Mouse (Mus musculus) limb, embryonic 11.5 days (tissue): ENCODE measurements around the gene Sipa1. TPM values are rescaled to one million over a fixed set of nuclear protein-coding genes. Genes with fewer than 3 reads are reported as not detected.
A peak's percentile ranks its signal among the peaks of the same experiment; 100 is the strongest.

Experiments used
- ATAC-seq: fragments of 200-750 bp; cut with Nextera tagmentation; 2 replicates; pipeline ENCODE4 v1.8.0; 2017; ENCODE audit warnings: low read depth; ENCODE audit not compliant: insufficient number of reproducible peaks, low FRiP score, low TSS enrichment
- DNase-seq: peaks from one replicate; pipeline ENCODE4 v3.0.0-alpha.2; 2015; ENCODE audit warnings: low spot score
- H3K27ac ChIP-seq: fragments of 300-500 bp; sonication (generic); replicated peaks from 2 replicates; pipeline ENCODE4 v1.5.1; 2014; ENCODE audit warnings: low read depth, mild to moderate bottlenecking, low read length
- H3K27me3 ChIP-seq: fragments of 300-500 bp; sonication (generic); 2 replicates; pipeline ENCODE4 v1.6.1; 2014; ENCODE audit warnings: mild to moderate bottlenecking, low read length, mixed read lengths; ENCODE audit not compliant: control insufficient read depth, insufficient read depth
- H3K36me3 ChIP-seq: fragments of 300-500 bp; sonication (generic); 2 replicates; pipeline ENCODE4 v1.6.1; 2014; ENCODE audit warnings: mild to moderate bottlenecking, low read length, moderate library complexity, mixed read lengths; ENCODE audit not compliant: control insufficient read depth, insufficient read depth
- H3K4me1 ChIP-seq: fragments of 300-500 bp; sonication (generic); 2 replicates; pipeline ENCODE4 v1.6.1; 2014; ENCODE audit warnings: low read length, mixed read lengths; ENCODE audit not compliant: control insufficient read depth, insufficient read depth
- H3K4me2 ChIP-seq: fragments of 300-500 bp; sonication (generic); 2 replicates; pipeline ENCODE4 v1.6.1; 2014; ENCODE audit warnings: low read depth, mild to moderate bottlenecking, moderate library complexity; ENCODE audit not compliant: severe bottlenecking
- H3K4me3 ChIP-seq: fragments of 300-500 bp; sonication (generic); 2 replicates; pipeline ENCODE4 v1.5.1; 2014; ENCODE audit warnings: low read depth, low read length
- H3K9ac ChIP-seq: fragments of 300-500 bp; sonication (generic); 2 replicates; pipeline ENCODE4 v1.6.1; 2014; ENCODE audit warnings: mild to moderate bottlenecking, low read length
- H3K9me3 ChIP-seq: fragments of 300-500 bp; sonication (generic); 2 replicates; pipeline ENCODE4 v1.6.1; 2016; ENCODE audit warnings: low read length; ENCODE audit not compliant: control insufficient read depth
- WGBS: fragments of 180-500 bp; shearing (Covaris S2); extraction: QIAGEN DNeasy Blood & Tissue Kit; methylation state at CpG from one replicate; pipeline ENCODE4 v1.1.7; 2014; 5-methylcytosine and 5-hydroxymethylcytosine counted together
- polyA plus RNA-seq: library from polyadenylated mRNA; unstranded; fragments of >200 nt; fragmentation: Nextera tagmentation; extraction: Ambion mirVana; gene quantifications from 2 replicates; pipeline ENCODE4 v1.2.1, GENCODE M21; 2014

Sipa1 gene
- polyA plus RNA-seq, 1 experiment from 2014 or later: 19.0 TPM

DNA sequence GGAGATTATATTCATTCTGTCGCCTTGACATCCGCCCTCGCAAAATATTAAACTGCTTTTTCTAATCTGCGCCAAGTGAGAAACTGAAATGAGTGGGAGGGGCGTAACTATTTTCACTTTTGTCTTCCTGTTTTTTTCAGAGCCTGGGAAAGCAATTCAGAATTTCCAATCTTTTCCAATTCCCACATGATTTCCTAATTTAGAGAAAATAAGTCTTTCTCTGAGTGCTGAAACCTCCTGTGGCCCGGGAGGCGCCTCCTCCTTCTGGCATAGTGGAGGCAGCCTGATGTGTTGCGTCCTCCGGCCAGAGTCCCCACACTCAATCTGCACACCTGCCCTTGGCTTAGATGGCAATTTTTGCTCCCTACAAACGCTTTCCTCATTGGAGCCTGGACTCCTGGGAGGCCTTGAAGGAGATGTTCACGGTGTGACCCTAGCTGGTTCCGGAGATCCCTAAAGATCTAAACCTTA is 26.9 kb downstream of the Sipa1 start:
- peak overlapping the region; percentile 58 for H3K27ac ChIP-seq
- 43% methylated on average over 12 of the region's 12 CpGs for WGBS
- peaks cover 15% of the 10 kb centered on the region for H3K36me3 ChIP-seq
- no peaks in the 10 kb centered on the region for H3K9me3 ChIP-seq
- ATAC-seq (no peak), DNase-seq (no peak)
- no peaks in the 10 kb centered on the region for H3K27me3 ChIP-seq
- H3K4me1 ChIP-seq: peaks cover 8% of the 10 kb centered on the region
- peak overlapping the region; percentile 72 for H3K4me2 ChIP-seq
- H3K4me3 ChIP-seq: peak overlapping the region; percentile 74
- peak overlapping the region; percentile 71 for H3K9ac ChIP-seq

DNA sequence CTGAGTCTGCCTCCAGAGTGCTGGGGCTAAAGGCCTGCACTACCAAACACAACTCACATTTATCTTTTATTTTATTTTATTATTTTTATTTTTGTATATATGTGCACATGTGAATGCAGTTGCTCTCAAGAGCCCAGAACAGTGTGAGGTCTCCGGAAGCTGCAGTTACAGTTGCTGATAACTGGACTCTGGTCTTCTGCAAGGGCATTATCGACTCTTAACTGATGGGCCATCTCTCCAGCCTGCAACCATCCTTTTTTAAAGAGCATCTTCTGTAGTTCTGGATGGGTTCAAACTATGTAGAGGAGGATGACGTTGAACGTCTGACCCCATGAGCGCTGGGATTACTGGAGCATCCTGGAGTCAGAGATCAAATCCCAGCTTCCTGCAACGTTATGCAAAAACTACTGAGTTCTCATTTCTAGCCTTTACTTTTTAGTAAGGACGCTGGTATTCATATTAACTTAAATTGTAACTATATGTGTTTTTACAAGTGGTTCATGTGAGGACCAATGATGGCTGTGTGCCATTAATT is 27.4 kb downstream of the Sipa1 start:
- DNase-seq: no peak
- Histone ChIP-seq H3K4me2 (no peak overlapping the region), H3K27me3 (no peaks in the 10 kb centered on the region), H3K27ac (no peak overlapping the region), H3K4me3 (no peak overlapping the region), H3K9me3 (no peaks in the 10 kb centered on the region), H3K4me1 (peaks cover 8% of the 10 kb centered on the region), H3K9ac (no peak overlapping the region), H3K36me3 (peaks cover 10% of the 10 kb centered on the region)
- WGBS: 82% methylated on average over 7 of the region's 7 CpGs
- ATAC-seq: no peak

DNA sequence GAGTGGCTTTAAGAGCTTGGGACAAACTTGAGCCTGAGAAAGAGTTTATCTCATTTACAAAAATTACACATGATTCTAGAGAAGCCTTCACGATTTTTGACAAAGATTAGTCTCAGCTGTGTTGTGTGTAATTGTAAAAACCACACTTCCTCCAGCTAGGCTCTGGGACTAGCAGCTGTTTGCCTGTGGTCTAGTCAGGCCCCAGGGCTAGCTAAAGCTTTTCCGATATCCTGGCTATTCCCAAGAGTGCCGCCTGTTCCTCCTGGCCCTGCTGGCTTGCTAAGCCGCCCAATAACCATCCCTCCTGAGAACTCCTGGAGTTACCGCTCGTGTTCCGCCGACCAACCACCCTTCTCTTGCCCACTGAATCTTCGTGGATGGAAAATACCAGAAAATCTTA is 31.4 kb downstream of the Sipa1 start:
- Histone ChIP-seq H3K4me3 (no peak overlapping the region), H3K4me2 (no peak overlapping the region; the same call in 1 of the 2 replicates), H3K9ac (no peak overlapping the region), H3K4me1 (peaks cover 4% of the 10 kb centered on the region; the same call in 1 of the 2 replicates), H3K27me3 (no peaks in the 10 kb centered on the region), H3K9me3 (no peaks in the 10 kb centered on the region), H3K27ac (no peak overlapping the region), H3K36me3 (no peaks in the 10 kb centered on the region)
- DNase-seq (no peak), ATAC-seq (no peak)
- 80% methylated on average over 9 of the region's 9 CpGs for WGBS

DNA sequence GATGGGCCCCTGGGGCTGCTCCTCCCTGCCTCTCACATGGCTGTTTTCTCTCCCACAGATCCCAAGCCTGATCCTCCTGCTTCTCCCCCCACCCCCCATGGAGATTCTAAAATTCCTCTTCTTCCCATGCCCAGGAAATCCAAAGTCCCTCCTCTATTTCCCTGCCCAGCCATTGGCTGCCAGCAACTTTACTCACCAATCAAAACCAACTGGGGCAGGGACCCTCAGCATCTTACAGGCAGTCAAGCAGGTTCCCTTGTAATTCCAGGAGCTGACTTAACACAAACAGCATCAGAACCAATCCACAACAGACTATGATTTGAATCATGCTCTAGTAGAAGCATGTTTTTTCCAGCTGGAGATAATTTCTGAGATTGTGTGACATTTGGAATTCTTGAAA is 33.6 kb downstream of the Sipa1 start:
- H3K36me3 ChIP-seq: no peaks in the 10 kb centered on the region
- no peak for ATAC-seq
- no peaks in the 10 kb centered on the region for H3K4me1 ChIP-seq
- no peak overlapping the region for H3K27ac ChIP-seq
- DNase-seq: no peak
- H3K9me3 ChIP-seq: no peaks in the 10 kb centered on the region
- no peak overlapping the region for H3K9ac ChIP-seq
- no peaks in the 10 kb centered on the region for H3K27me3 ChIP-seq
- H3K4me2 ChIP-seq: no peak overlapping the region
- no peak overlapping the region for H3K4me3 ChIP-seq

DNA sequence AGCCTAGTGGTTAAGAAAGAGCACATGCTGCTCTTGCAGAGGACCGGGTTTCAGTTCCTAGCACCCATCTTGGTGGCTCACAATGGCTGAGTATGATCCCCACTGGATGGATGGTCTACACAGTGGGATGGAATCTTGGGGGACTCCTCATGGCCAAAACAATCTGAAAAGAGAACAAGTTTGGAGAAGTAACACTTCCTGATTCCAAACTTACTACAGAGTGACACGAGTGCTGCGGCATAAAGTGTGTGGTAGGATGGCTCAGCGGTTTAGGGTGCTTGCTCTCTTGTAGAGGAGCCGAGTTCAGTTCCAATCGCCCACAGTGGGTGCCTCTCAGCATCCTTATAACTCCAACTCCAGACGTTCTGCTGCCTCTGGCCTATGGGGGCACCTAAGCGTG is 38.2 kb downstream of the Sipa1 start:
- Histone ChIP-seq H3K4me1 (no peaks in the 10 kb centered on the region), H3K4me2 (no peak overlapping the region), H3K9ac (no peak overlapping the region), H3K9me3 (no peaks in the 10 kb centered on the region), H3K36me3 (no peaks in the 10 kb centered on the region), H3K4me3 (no peak overlapping the region), H3K27me3 (no peaks in the 10 kb centered on the region), H3K27ac (no peak overlapping the region)
- ATAC-seq: no peak
- WGBS: 87% methylated on average over 8 of the region's 8 CpGs
- DNase-seq: no peak

DNA sequence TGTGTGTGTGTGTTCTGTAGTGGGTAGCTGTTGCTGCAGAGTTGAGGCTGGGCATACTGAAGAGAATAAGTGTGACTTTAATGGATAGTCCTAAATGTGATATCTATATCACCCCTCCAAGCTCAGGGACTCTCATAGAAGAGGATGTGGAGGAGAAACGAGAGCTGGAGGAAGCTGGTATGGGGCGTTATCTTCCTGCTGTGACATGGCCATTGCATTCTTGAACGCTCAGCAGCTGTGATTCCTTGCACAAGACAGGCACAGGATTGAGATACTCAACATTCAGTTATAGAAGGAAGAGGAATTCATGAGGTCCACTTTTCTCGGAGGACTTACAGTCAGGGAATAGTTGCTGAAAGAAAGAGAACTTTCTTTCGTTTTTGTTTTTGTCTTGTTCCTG is 41.6 kb downstream of the Sipa1 start:
- Histone ChIP-seq H3K36me3 (no peaks in the 10 kb centered on the region), H3K4me3 (no peak overlapping the region), H3K9ac (no peak overlapping the region), H3K27me3 (no peaks in the 10 kb centered on the region), H3K27ac (no peak overlapping the region), H3K4me2 (no peak overlapping the region), H3K9me3 (no peaks in the 10 kb centered on the region), H3K4me1 (no peaks in the 10 kb centered on the region)
- DNase-seq (no peak), ATAC-seq (no peak)
- 92% methylated on average over 5 of the region's 5 CpGs for WGBS

DNA sequence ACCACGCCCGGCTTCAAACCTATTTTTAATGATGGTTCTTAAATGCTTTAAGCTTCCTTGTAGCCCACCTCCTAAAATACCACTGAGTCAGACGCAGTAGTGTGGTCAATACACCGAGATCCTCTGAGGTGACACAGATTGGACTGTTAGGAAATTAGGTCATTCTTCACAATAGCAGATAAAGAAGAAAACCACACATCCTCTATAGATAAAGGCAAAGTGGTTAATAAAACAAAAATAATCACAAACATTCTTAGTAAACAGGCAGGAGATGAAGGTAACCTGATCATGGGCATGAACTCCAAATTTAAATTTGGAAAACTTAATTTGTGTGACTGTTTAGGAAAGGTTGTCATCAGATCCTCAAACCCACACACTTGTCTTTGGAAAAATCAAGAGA is 43.5 kb downstream of the Sipa1 start:
- ATAC-seq (no peak), DNase-seq (no peak)
- H3K4me2 ChIP-seq: no peak overlapping the region
- no peaks in the 10 kb centered on the region for H3K4me1 ChIP-seq
- no peak overlapping the region for H3K9ac ChIP-seq
- no peaks in the 10 kb centered on the region for H3K9me3 ChIP-seq
- no peak overlapping the region for H3K27ac ChIP-seq
- no peaks in the 10 kb centered on the region for H3K27me3 ChIP-seq
- 85% methylated on average over 4 of the region's 4 CpGs for WGBS
- H3K36me3 ChIP-seq: no peaks in the 10 kb centered on the region
- no peak overlapping the region for H3K4me3 ChIP-seq

DNA sequence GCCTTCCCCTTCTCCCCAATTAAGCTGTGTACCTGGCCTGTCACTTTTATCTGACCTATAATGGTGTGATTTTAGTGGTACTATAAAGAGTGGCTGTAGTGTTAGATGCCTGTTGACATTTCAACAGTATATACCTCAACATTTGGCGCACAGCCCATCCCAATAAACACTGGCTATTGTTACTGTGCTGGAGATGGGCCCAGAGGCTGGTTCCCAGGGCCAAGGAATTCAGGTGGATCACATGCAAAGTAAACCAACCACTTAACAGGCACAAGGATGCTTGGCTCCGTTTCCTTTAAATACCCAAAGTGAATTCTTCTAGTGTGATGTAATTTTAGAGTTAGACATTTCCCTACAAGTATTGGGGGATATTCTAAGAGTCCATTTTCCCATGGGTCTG is 48.6 kb downstream of the Sipa1 start:
- DNase-seq (no peak), ATAC-seq (no peak)
- 71% methylated on average over 2 of the region's 2 CpGs for WGBS
- Histone ChIP-seq H3K4me3 (no peak overlapping the region), H3K9ac (no peak overlapping the region), H3K4me1 (0 out of 2 replicates have a peak, but pooled peaks cover 3% of the 10 kb centered on the region), H3K9me3 (no peaks in the 10 kb centered on the region), H3K4me2 (no peak overlapping the region), H3K36me3 (no peaks in the 10 kb centered on the region), H3K27me3 (no peaks in the 10 kb centered on the region), H3K27ac (no peak overlapping the region)

DNA sequence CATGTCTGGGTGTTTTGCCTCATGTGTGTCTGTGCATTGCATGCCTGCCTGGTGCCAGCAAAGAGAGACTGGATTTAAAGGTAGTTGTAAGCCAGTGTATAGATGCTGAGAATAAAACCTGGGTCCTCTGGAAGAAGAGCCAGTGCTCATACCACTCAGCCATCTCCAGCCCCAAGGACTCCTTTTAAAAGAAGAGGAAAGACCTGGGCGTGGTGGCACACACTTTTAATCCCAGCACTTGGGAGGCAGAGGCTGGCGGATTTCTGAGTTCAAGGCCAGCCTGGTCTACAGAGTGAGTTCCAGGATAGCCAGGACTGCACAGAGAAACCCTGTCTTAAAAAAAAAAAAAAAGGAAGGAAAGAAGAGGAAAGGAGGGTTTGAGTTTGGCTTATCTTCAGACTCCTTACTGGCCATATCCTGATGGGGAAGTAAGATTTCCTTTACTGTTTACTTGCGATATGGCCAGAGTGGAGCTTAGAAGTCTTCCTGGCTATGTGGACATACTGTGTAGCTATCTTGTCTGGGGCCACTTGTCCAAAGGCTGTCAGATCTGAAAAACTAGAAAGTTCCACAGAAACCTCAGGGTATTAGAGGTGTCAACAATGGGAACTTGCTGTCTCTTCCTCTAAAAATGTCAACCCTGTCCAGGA is 50.6 kb downstream of the Sipa1 start:
- no peaks in the 10 kb centered on the region for H3K9me3 ChIP-seq
- WGBS: 83% methylated on average over 3 of the region's 3 CpGs
- H3K36me3 ChIP-seq: peaks cover 7% of the 10 kb centered on the region
- H3K4me2 ChIP-seq: no peak overlapping the region
- no peak overlapping the region for H3K4me3 ChIP-seq
- H3K9ac ChIP-seq: no peak overlapping the region
- peaks cover 8% of the 10 kb centered on the region; the same call in 1 of the 2 replicates for H3K4me1 ChIP-seq
- no peak for ATAC-seq
- no peak for DNase-seq
- H3K27ac ChIP-seq: no peak overlapping the region
- H3K27me3 ChIP-seq: no peaks in the 10 kb centered on the region
